Mouse (Mus musculus): ENCODE data around the gene Nfkbiz. TPM values are rescaled to one million over a fixed set of nuclear protein-coding genes. Genes with fewer than 3 reads are reported as not detected.

Gene Nfkbiz
- polyA plus RNA-seq, 1 experiment: 10.8 TPM

GRCm38 (mm10) chr16:55804799-55805198 is 33.9 kb downstream of the Nfkbiz start:
- DNase-seq (ENCODE audit: low spot score): no peak

- no peak for DNase-seq (ENCODE audit: low spot score)
Measured at GRCm38 (mm10) chr16:55801629-55802028, 37.1 kb downstream of the Nfkbiz start.

GRCm38 (mm10) chr16:55798845-55799244 is 39.9 kb downstream of the Nfkbiz start:
- no peak for DNase-seq (ENCODE audit: low spot score)

GRCm38 (mm10) chr16:55790326-55790725 is 48.4 kb downstream of the Nfkbiz start:
- DNase-seq (ENCODE audit: low spot score): no peak

- DNase-seq (ENCODE audit: low spot score): no peak
Measured at GRCm38 (mm10) chr16:55789291-55789690, 49.4 kb downstream of the Nfkbiz start.

- no peak for DNase-seq (ENCODE audit: low spot score)
Measured at GRCm38 (mm10) chr16:55788671-55789070, 50.0 kb downstream of the Nfkbiz start.

GRCm38 (mm10) chr16:55787385-55788072 is 51.2 kb downstream of the Nfkbiz start:
- no peak for DNase-seq (ENCODE audit: low spot score)

GRCm38 (mm10) chr16:55784379-55784778 is 54.3 kb downstream of the Nfkbiz start:
- no peak for DNase-seq (ENCODE audit: low spot score)

GRCm38 (mm10) chr16:55783923-55784322 is 54.8 kb downstream of the Nfkbiz start:
- DNase-seq (ENCODE audit: low spot score): no peak

- DNase-seq (ENCODE audit: low spot score): no peak
Measured at GRCm38 (mm10) chr16:55782911-55783310, 55.8 kb downstream of the Nfkbiz start.

- no peak for DNase-seq (ENCODE audit: low spot score)
Measured at GRCm38 (mm10) chr16:55781809-55782208, 56.9 kb downstream of the Nfkbiz start.

GRCm38 (mm10) chr16:55780958-55781558 is 57.6 kb downstream of the Nfkbiz start:
- no peak for DNase-seq (ENCODE audit: low spot score)

GRCm38 (mm10) chr16:55776329-55776728 is 62.4 kb downstream of the Nfkbiz start:
- no peak for DNase-seq (ENCODE audit: low spot score)

GRCm38 (mm10) chr16:55770247-55770646 is 68.5 kb downstream of the Nfkbiz start:
- DNase-seq (ENCODE audit: low spot score): no peak

Other genes with a start within 250 kb of the Nfkbiz start
- 3.9 and 4.4 TPM in 2 replicates for gene Nxpe3, start 56.4 kb upstream of the Nfkbiz start, polyA plus RNA-seq (2012; rRNA removed)
- 3.0 and 3.7 TPM in 2 replicates for gene Cep97, start 96.0 kb upstream of the Nfkbiz start, polyA plus RNA-seq (2012; rRNA removed)
- gene Rpl24, start 127.4 kb upstream of the Nfkbiz start, polyA plus RNA-seq (2012; rRNA removed): 872 and 875 TPM in 2 replicates
- gene Zbtb11, start 135.0 kb upstream of the Nfkbiz start, polyA plus RNA-seq (2012; rRNA removed): 11.7 and 11.8 TPM in 2 replicates
- 79.2 and 94.9 TPM in 2 replicates for gene Pcnp, start 190.8 kb upstream of the Nfkbiz start, polyA plus RNA-seq (2012; rRNA removed)
- 8.6 and 9.1 TPM in 2 replicates for gene Trmt10c, start 198.9 kb upstream of the Nfkbiz start, polyA plus RNA-seq (2012; rRNA removed)
- gene Senp7, start 209.4 kb upstream of the Nfkbiz start, polyA plus RNA-seq (2012; rRNA removed): 11.7 and 12.8 TPM in 2 replicates

Data from urinary bladder, adult 2 months (tissue).